In the genomic region with DNA sequence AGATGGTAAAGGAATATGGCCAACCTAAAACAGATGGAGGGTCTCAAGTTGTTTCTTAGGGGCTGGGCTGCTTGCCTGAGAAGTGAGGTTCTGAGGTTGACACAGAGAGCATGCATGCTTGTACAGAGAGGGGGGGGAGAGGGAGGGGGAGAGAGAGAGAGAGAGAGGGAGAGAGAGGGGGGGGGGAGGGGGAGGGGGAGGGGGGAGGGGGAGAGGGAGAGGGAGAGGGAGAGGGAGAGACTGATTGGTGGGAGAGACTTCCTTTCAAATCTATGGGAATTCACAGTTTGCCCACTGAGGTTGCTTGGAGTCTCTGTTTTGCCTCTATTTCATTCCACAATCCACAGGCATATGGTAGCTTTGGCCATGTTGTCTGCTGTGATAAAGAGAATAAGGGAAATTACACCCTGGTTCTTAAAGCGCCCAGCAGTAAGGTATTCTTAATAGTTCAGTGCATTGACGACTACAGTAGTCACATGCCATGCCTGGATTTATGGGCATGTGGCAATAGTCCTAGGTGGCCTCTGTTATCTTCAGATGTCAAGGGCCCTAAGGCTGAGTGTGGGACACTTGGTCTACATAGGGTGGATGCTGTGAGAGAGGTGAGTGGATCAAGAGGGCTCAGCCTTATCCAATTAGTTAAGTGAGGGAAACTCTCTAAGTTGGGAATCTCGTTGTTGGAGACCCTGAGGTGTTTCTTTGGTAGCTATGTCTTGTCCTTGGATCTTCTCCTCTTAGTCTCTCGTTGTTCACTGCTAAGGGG, we compare ENCODE assay signal across 8 mouse cellular contexts. TPM values are rescaled to one million over a fixed set of nuclear protein-coding genes. Genes with fewer than 3 reads are reported as not detected.
DNase-seq lines count a peak whose midpoint lies in the region; ATAC-seq and TF ChIP-seq lines count a peak whose summit lies in the region.

No protein-coding gene starts in this region.

- peaks cover 12% of the 10 kb centered on the region for H3K4me1 ChIP-seq in heart, postnatal 0 days (ENCODE audit: control insufficient read depth, insufficient read depth)
- H3K4me1 ChIP-seq in heart, adult 2 months (ENCODE audit: control insufficient read depth, insufficient read depth, low read length) = peaks cover 6% of the 10 kb centered on the region; the same call in 1 of the 2 replicates
- H3K4me1 ChIP-seq in embryonic facial prominence, embryonic 12.5 days = peaks cover 9% of the 10 kb centered on the region; the same call in 1 of the 2 replicates
- H3K4me1 ChIP-seq in intestine, embryonic 15.5 days (replicated peaks) = peaks cover 16% of the 10 kb centered on the region

- H3K79me2 ChIP-seq in heart, adult 2 months (replicated peaks; ENCODE audit: control insufficient read depth, insufficient read depth, low read length) = no peaks in the 10 kb centered on the region
- H3K79me2 ChIP-seq in myocyte (ENCODE audit: control insufficient read depth, insufficient read depth) = no peaks in the 10 kb centered on the region

- WGBS in heart, postnatal 0 days = 45% methylated on average over 4 of the region's 4 CpGs
- WGBS in heart, adult 2 months = 58% methylated on average over 4 of the region's 4 CpGs
- WGBS in embryonic facial prominence, embryonic 12.5 days = 42% methylated on average over 4 of the region's 4 CpGs
- 40% methylated on average over 4 of the region's 4 CpGs for WGBS in intestine, embryonic 15.5 days

- H3K27me3 ChIP-seq in heart, postnatal 0 days (ENCODE audit: control insufficient read depth, insufficient read depth, low read length) = no peaks in the 10 kb centered on the region
- H3K27me3 ChIP-seq in heart, adult 2 months (ENCODE audit: control insufficient read depth, insufficient read depth, low read length) = no peaks in the 10 kb centered on the region
- no peaks in the 10 kb centered on the region for H3K27me3 ChIP-seq in embryonic facial prominence, embryonic 12.5 days
- H3K27me3 ChIP-seq in intestine, embryonic 15.5 days (replicated peaks) = no peaks in the 10 kb centered on the region
- no peaks in the 10 kb centered on the region for H3K27me3 ChIP-seq in myocyte (ENCODE audit: control insufficient read depth, insufficient read depth, insufficient read length)

- peak overlapping the region; percentile 89 for H3K4me2 ChIP-seq in heart, postnatal 0 days (ENCODE audit: low read depth, low read length)
- H3K4me2 ChIP-seq in embryonic facial prominence, embryonic 12.5 days (replicated peaks) = peak overlapping the region; percentile 54
- peak overlapping the region; percentile 72 for H3K4me2 ChIP-seq in intestine, embryonic 15.5 days (replicated peaks)
- peak overlapping the region; percentile 95 for H3K4me2 ChIP-seq in myocyte (ENCODE audit: low read depth)

- H3K9ac ChIP-seq in heart, postnatal 0 days (replicated peaks; ENCODE audit: low read depth, low read length) = no peak overlapping the region
- H3K9ac ChIP-seq in heart, adult 2 months (ENCODE audit: low read depth, low read length) = no peak overlapping the region
- H3K9ac ChIP-seq in embryonic facial prominence, embryonic 12.5 days = 0 out of 2 replicates have a peak overlapping the region, but pooled peaks have one; percentile 65
- H3K9ac ChIP-seq in intestine, embryonic 15.5 days = no peak overlapping the region

- no peak overlapping the region for H3K27ac ChIP-seq in heart, postnatal 0 days (ENCODE audit: low read depth)
- no peak overlapping the region for H3K27ac ChIP-seq in heart, adult 2 months
- H3K27ac ChIP-seq in embryonic facial prominence, embryonic 12.5 days = 0 out of 2 replicates have a peak overlapping the region, but pooled peaks have one; percentile 93
- no peak overlapping the region for H3K27ac ChIP-seq in intestine, embryonic 15.5 days

- no peak for TF ChIP-seq EP300 in heart, postnatal 0 days (IDR thresholded peaks at IDR 0.05; ENCODE audit: low read depth)
- no peak for TF ChIP-seq EP300 in heart, adult 2 months (IDR thresholded peaks at IDR 0.05; ENCODE audit: insufficient read depth, low read depth, low read length)

- no peaks in the 10 kb centered on the region for H3K36me3 ChIP-seq in heart, postnatal 0 days (replicated peaks; ENCODE audit: control insufficient read depth, insufficient read depth, low read length)
- H3K36me3 ChIP-seq in heart, adult 2 months (ENCODE audit: control insufficient read depth, insufficient read depth, low read length) = no peaks in the 10 kb centered on the region
- no peaks in the 10 kb centered on the region for H3K36me3 ChIP-seq in embryonic facial prominence, embryonic 12.5 days
- no peaks in the 10 kb centered on the region for H3K36me3 ChIP-seq in intestine, embryonic 15.5 days
- H3K36me3 ChIP-seq in myocyte (ENCODE audit: control insufficient read depth, insufficient read depth) = no peaks in the 10 kb centered on the region

- no peak for ATAC-seq in heart, postnatal 0 days (ENCODE audit: insufficient read depth, low read depth)
- no peak for ATAC-seq in embryonic facial prominence, embryonic 12.5 days (ENCODE audit: insufficient number of reproducible peaks, insufficient read depth, low FRiP score, low TSS enrichment)
- no peak for ATAC-seq in intestine, embryonic 15.5 days

- intact Hi-C loops in heart, adult 2 months (cut with DNase I) = loop anchor here (2.0 to 5.0 kb wide), 3 partner anchors 15 to 404 kb away; a partner anchor contains a TSS

- DNase-seq in heart, postnatal 0 days (ENCODE audit: low spot score) = no peak
- no peak for DNase-seq in heart, adult 2 months
- DNase-seq in left cerebral cortex, adult 11 months (ENCODE audit: low spot score) = no peak
- DNase-seq in kidney, postnatal 36 days = no peak
- DNase-seq in B cell, adult 2 months = no peak

- no peak overlapping the region for H3ac ChIP-seq in myocyte (ENCODE audit: control insufficient read depth, insufficient read length)

- no peaks in the 10 kb centered on the region for H3K9me3 ChIP-seq in heart, postnatal 0 days (replicated peaks; ENCODE audit: control insufficient read depth, low read length)
- no peaks in the 10 kb centered on the region for H3K9me3 ChIP-seq in embryonic facial prominence, embryonic 12.5 days
- H3K9me3 ChIP-seq in intestine, embryonic 15.5 days = no peaks in the 10 kb centered on the region

- no peak for TF ChIP-seq POLR2A in heart, adult 2 months (IDR thresholded peaks at IDR 0.05; ENCODE audit: insufficient read depth, low read depth, low read length)
- TF ChIP-seq POLR2A in myocyte (IDR thresholded peaks at IDR 0.05; ENCODE audit: insufficient read length, low read depth) = no peak

- peak overlapping the region; percentile 86; the same call in 1 of the 2 replicates for H3K4me3 ChIP-seq in heart, postnatal 0 days (ENCODE audit: low read depth, low read length)
- no peak overlapping the region for H3K4me3 ChIP-seq in heart, adult 2 months
- peak overlapping the region; percentile 69 for H3K4me3 ChIP-seq in embryonic facial prominence, embryonic 12.5 days
- H3K4me3 ChIP-seq in intestine, embryonic 15.5 days (replicated peaks) = peak overlapping the region; percentile 79
- H3K4me3 ChIP-seq in myocyte = peak overlapping the region; percentile 63

- TF ChIP-seq CTCF in heart, postnatal 0 days (IDR thresholded peaks at IDR 0.05; ENCODE audit: low read depth) = no peak
- TF ChIP-seq CTCF in heart, adult 2 months (IDR thresholded peaks at IDR 0.05) = no peak

RNA-seq across cellular contexts. Expression of a gene that starts 15.4 kb away (rescaled TPM):
- total RNA-seq in heart, postnatal 0 days (2014; rRNA removed; ENCODE audit: low replicate concordance) = not detected in 2 replicates
- not detected in 2 replicates for polyA plus RNA-seq in heart, postnatal 0 days (2015; fragmentation: Nextera tagmentation; extraction: Ambion mirVana)
- total RNA-seq in heart, adult 2 months (2021) = not detected
- 0.41 TPM in 1 of 2 replicates, not detected in the other for polyA plus RNA-seq in heart, adult 2 months (2012; rRNA removed)
- polyA plus RNA-seq in embryonic facial prominence, embryonic 12.5 days (2016; fragmentation: Nextera tagmentation; extraction: Ambion mirVana) = not detected in 2 replicates
- 1.2 TPM in 2 replicates for polyA plus RNA-seq in intestine, embryonic 15.5 days (2015; fragmentation: Nextera tagmentation; extraction: Ambion mirVana)
- not detected for polyA plus RNA-seq in myocyte (2012; fragmentation: generic; extraction: Trizol)

RNA-seq across cellular contexts. Expression of a gene that starts 15.4 kb away (rescaled TPM):
- total RNA-seq in heart, postnatal 0 days (2014; rRNA removed; ENCODE audit: low replicate concordance) = not detected in 2 replicates
- polyA plus RNA-seq in heart, postnatal 0 days (2015; fragmentation: Nextera tagmentation; extraction: Ambion mirVana) = not detected in 2 replicates
- total RNA-seq in heart, adult 2 months (2021) = not detected
- 0.86 TPM in 1 of 2 replicates, not detected in the other for polyA plus RNA-seq in heart, adult 2 months (2012; rRNA removed)
- polyA plus RNA-seq in embryonic facial prominence, embryonic 12.5 days (2016; fragmentation: Nextera tagmentation; extraction: Ambion mirVana) = not detected in 2 replicates
- polyA plus RNA-seq in intestine, embryonic 15.5 days (2015; fragmentation: Nextera tagmentation; extraction: Ambion mirVana) = not detected in 2 replicates
- not detected for polyA plus RNA-seq in myocyte (2012; fragmentation: generic; extraction: Trizol)

RNA-seq across cellular contexts. Expression of a gene that starts 45.9 kb away (rescaled TPM):
- total RNA-seq in heart, postnatal 0 days (2014; rRNA removed; ENCODE audit: low replicate concordance) = not detected in 2 replicates
- not detected in 2 replicates for polyA plus RNA-seq in heart, postnatal 0 days (2015; fragmentation: Nextera tagmentation; extraction: Ambion mirVana)
- under 1 TPM in 1 of 2 experiments, not detected in 1; 0.14 TPM for total RNA-seq in heart, adult 2 months (2021)
- 0.12 and 0.31 TPM in 2 replicates for polyA plus RNA-seq in heart, adult 2 months (2012; rRNA removed)
- not detected in 2 replicates for polyA plus RNA-seq in embryonic facial prominence, embryonic 12.5 days (2016; fragmentation: Nextera tagmentation; extraction: Ambion mirVana)
- 0.19 and 0.21 TPM in 2 replicates for polyA plus RNA-seq in intestine, embryonic 15.5 days (2015; fragmentation: Nextera tagmentation; extraction: Ambion mirVana)
- polyA plus RNA-seq in myocyte (2012; fragmentation: generic; extraction: Trizol) = not detected

RNA-seq across cellular contexts. Expression of a gene that starts 49.4 kb away (rescaled TPM):
- 0.08 TPM in 1 of 2 replicates, not detected in the other for total RNA-seq in heart, postnatal 0 days (2014; rRNA removed; ENCODE audit: low replicate concordance)
- 0.10 TPM in 1 of 2 replicates, not detected in the other for polyA plus RNA-seq in heart, postnatal 0 days (2015; fragmentation: Nextera tagmentation; extraction: Ambion mirVana)
- under 1 TPM in 1 of 2 experiments, not detected in 1; 0.47 TPM for total RNA-seq in heart, adult 2 months (2021)
- polyA plus RNA-seq in heart, adult 2 months (2012; rRNA removed) = 0.35 and 0.50 TPM in 2 replicates
- 0.79 and 1.2 TPM in 2 replicates for polyA plus RNA-seq in embryonic facial prominence, embryonic 12.5 days (2016; fragmentation: Nextera tagmentation; extraction: Ambion mirVana)
- polyA plus RNA-seq in intestine, embryonic 15.5 days (2015; fragmentation: Nextera tagmentation; extraction: Ambion mirVana) = 1.7 and 1.9 TPM in 2 replicates
- polyA plus RNA-seq in myocyte (2012; fragmentation: generic; extraction: Trizol) = not detected

RNA-seq across cellular contexts. Expression of a gene that starts 52.5 kb away (rescaled TPM):
- total RNA-seq in heart, postnatal 0 days (2014; rRNA removed; ENCODE audit: low replicate concordance) = not detected in 2 replicates
- polyA plus RNA-seq in heart, postnatal 0 days (2015; fragmentation: Nextera tagmentation; extraction: Ambion mirVana) = not detected in 2 replicates
- under 1 TPM; 0.18 TPM for total RNA-seq in heart, adult 2 months (2021)
- 0.20 and 0.92 TPM in 2 replicates for polyA plus RNA-seq in heart, adult 2 months (2012; rRNA removed)
- polyA plus RNA-seq in embryonic facial prominence, embryonic 12.5 days (2016; fragmentation: Nextera tagmentation; extraction: Ambion mirVana) = not detected in 2 replicates
- 0.30 and 0.34 TPM in 2 replicates for polyA plus RNA-seq in intestine, embryonic 15.5 days (2015; fragmentation: Nextera tagmentation; extraction: Ambion mirVana)
- polyA plus RNA-seq in myocyte (2012; fragmentation: generic; extraction: Trizol) = not detected
